Mouse (Mus musculus) CD8-positive naive resting alpha-beta T cell, adult 2 months (primary cell): ENCODE measurements around the gene Magix.
"Not testable (repeated sequence)": the region's sequence is repeated elsewhere in the genome, so short reads cannot be mapped to it uniquely, and the experiment has no call there.

Experiments
- DNase-seq, 2 experiments: peaks; one replicate each; pipeline ENCODE4 v3.0.0; 2022; ENCODE audit warnings: low read depth in 2 of 2, low spot score in 2 of 2

The Magix gene

DNA sequence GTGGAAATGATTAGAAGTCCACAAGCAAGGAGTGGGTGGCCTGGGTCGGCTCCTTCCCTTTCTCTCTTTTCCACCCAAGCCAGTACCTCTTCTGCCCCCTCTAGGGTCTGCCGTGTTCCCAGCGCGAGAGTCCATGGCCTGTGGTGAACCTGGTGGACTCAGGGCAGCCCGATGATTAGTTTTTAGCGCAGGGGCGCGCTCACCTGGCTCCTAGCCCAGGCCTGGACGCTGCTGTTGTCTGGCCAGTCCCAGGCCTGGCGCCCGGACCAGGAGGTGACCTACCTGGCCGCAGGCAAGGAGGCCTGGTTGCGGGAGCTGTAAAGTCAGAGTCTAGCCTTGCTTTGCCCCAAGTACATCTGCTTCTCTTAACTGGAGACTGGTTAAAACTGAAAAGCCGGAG is at the start of gene Magix:
Gene Magix, minus strand, starts transcription at position 388 of the 400 bp plus-strand sequence.
- DNase-seq: no peak

DNA sequence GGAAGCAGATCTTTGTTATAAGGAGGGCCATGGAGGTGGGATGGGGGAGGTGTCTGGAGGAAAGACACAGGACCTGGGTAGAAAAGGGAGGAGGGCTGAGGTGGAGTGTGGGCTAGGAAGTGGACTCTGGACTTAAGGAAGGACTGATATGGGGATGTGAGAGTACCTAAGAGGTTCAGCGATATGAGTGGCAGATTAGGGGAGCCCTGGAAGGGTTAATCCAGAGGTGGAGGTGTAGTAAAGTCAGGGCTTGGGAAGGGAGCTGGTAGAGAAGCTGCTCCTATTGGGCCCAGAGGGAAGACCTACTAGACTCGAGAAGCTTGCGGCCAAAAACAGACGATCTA is 47.8 kb upstream of the Magix start:
- no peak for DNase-seq

GRCm38 (mm10) chrX:7728215-7728921 is 47.3 kb upstream of the Magix start, which contains the start of gene Praf2:
Gene Praf2 (plus strand): TSS chrX:7728439.
- DNase-seq: peak; percentile 50 to 51

DNA sequence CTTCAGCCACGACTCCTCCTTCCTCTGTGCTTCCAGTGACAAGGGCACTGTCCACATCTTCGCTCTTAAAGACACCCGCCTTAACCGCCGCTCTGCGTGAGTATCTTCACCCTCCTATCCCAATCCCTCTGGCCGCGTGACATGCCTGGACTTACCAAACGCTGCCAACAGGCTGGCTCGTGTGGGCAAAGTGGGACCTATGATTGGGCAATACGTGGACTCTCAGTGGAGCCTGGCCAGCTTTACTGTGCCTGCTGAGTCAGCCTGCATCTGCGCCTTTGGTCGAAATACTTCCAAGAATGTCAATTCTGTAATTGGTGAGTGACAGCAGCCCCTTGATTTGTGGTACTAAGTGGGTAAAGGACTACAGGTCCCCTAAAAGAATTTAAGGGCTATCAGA is 46.1 kb upstream of the Magix start:
- no peak for DNase-seq

DNA sequence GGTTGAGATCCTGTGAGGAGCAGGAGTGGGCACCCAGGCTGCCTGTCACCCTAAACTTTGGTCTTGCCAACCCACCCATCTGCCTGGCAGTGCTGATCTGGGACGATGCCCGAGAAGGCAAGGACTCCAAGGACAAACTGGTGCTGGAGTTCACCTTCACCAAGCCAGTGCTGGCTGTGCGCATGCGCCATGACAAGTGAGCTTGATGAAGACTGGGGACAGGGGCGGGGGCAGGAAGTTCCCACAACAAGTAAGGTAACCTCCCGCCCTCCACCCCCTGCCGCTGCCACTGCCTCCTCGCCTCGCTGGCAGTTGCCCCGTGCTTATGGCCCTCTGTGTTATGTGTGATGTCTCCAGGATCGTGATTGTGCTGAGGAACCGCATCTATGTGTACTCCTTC is 44.8 kb upstream of the Magix start:
- no peak for DNase-seq

DNA sequence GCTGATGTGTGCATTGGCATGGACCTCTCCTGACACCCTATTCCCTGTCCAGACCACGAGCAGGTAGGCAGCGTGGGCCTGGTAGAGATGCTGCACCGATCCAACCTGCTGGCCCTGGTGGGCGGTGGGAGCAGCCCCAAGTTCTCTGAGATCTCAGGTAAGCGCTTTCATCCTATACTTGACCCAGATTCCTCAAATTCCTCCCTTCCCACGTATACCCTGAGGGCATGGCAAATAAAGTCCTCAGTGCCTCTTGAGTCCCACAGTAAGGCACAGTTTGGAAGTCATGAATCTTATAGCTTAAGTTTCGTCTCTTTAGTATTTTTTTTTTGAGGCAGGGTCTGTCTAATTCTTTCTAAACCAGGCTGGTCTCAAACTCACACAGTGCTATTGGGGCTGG is 43.1 kb upstream of the Magix start:
- DNase-seq: no peak

- no peak for DNase-seq
These were observed 41.6 kb upstream of the Magix start for GRCm38 (mm10) chrX:7722691-7723090.

DNA sequence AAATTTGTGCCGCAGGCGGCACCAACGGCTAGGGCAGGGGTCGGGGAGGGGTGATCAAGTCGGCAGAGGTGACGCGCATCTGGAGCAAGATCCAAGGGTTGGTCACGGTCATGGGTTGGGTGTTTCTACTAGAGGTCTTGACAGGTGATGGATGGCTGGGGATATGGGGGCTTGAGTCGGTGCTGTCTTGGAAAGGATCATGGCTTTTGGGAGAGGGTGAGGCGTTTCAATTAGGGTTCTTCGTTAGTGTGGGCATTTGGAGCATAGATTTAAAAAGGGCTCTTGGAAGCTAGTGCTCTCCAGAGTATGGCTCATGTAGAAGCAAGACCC is 41.2 kb upstream of the Magix start:
- no peak for DNase-seq

DNA sequence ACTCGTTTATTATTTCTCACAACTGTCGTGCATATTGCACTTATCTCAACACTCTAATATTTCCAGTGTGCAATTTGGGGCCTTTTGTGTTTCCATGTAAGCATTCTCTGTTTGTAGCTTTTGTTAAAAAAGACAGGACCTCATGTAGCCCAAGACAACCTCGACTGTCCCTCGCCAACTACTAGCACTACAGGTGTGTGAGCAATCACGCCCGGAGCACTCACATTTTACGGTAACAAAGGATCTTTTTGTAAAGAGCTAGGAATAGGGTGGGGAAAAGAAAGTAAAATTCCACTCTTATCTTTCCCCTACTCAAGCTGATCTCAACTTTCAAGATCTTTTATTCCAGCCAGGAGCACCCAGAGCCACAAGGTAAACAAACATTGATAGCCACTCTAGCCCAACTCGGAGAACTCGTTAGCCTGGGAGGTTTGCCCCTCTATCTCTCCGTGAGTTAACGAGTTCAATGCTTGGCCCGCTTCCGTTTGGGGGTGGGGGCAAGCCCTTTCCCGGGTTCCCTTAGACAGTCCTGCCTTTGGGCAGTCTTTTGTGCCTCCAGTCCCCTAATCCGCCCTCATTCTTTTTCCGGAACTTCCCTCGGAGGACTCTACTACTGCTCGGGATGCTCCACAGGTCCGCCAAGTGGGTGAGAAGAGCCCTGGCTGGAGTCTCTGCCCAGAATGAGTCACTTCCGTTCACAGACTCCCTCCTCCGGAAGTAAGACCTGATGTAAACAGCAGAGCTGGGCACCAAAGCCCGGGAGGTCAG is 40.6 kb upstream of the Magix start, which contains the start of gene Gm45208:
Gene Gm45208, plus strand, starts transcription at position 732 of the 768 bp plus-strand sequence.
- peak; percentile 63 to 65 for DNase-seq

- not testable (repeated sequence) for DNase-seq
These were observed 35.0 kb upstream of the Magix start for GRCm38 (mm10) chrX:7716058-7716457.

GRCm38 (mm10) chrX:7714135-7714899 is 33.3 kb upstream of the Magix start, which contains the start of gene Wdr45:
Gene Wdr45 (plus strand): TSS chrX:7714333.
- DNase-seq: peak; percentile 78 to 84

DNA sequence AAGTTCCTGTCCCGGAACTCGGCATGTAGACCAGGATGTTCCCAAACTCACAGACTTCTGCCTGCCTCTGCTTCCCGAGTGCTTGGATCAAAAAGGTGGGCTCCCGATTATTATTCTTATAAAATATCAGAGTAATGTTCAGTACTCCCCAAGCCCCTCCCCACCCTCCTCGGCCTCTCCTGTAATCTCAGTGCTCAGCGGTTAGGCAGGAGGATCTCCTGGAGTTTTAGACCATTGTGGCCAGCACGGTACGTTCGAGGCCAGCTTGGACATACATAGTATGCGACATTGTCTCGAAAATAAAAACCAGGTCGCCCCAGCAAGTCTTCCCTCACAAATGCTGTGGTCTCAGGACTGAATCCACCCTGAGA is 32.7 kb upstream of the Magix start:
- DNase-seq: not testable (repeated sequence)

DNA sequence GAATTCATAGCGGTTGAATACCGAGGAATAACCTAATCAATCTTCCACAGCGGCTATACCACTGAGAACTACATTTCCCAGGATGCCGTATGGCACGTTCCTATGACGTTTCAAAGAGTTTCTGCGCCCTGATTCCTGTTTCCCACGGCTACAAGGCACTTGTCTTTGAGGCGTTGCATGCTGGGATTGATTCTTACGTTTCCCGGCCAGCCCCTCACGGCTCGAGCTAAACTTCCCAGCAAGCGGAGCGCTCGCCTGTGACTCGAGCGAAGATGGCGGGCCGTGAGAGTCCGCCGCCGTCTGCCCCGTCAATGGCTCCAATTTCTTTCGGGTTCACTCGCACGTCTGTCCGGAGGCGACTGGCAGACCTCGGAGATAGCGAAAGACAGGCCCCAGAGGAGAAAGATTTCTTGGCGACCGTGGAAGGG is 15.9 kb upstream of the Magix start, which contains the start of gene Gpkow:
Gene Gpkow, plus strand, starts transcription at position 178 of the 428 bp plus-strand sequence.
- peak; percentile 68 to 74 for DNase-seq

GRCm38 (mm10) chrX:7696520-7696919 is 15.5 kb upstream of the Magix start:
- DNase-seq: no peak

- peak; percentile 53 to 65 for DNase-seq
These were observed 11.8 kb upstream of the Magix start for GRCm38 (mm10) chrX:7692862-7693261.

DNA sequence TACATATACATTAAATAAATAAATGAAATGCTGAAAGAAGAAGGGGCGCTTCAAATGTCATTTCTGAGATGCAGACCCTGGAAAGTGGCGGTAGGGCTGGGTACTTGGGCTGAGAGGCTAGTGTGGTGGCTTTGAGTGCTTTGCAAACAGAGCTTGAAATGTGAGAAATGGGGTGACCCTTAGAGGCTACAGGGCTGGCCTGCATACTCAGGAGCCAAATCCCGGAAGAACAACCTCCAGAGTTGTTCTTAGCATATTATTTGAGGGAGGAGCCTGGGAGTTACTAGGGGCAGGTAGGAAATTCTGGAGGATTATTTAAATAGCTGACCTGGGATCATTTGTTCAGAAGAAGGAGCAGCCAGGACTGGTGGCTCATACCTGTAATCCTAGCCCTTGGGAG is 9.4 kb upstream of the Magix start:
- DNase-seq: no peak

DNA sequence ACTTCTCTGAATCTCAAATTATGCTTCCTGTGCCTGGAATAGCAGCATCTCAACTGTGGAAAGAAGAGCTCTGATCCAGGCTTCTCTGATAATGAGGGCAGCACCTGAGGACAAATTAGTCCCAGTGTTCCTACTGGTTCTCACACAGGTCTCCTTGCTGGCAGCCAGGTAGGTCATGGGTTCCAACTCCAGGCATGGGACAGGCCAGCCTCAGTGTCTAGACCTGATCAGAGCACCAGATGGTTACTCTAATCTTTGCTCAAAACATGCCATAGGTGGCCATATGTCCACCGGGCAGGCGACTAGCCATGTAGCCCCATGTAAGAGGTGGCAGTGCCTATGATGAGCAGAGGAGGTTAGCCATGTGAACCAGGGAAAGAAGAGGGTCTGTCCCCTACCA is 7.3 kb upstream of the Magix start:
- DNase-seq: no peak

GRCm38 (mm10) chrX:7680057-7680412 is 1.0 kb downstream of the Magix start:
- no peak for DNase-seq

DNA sequence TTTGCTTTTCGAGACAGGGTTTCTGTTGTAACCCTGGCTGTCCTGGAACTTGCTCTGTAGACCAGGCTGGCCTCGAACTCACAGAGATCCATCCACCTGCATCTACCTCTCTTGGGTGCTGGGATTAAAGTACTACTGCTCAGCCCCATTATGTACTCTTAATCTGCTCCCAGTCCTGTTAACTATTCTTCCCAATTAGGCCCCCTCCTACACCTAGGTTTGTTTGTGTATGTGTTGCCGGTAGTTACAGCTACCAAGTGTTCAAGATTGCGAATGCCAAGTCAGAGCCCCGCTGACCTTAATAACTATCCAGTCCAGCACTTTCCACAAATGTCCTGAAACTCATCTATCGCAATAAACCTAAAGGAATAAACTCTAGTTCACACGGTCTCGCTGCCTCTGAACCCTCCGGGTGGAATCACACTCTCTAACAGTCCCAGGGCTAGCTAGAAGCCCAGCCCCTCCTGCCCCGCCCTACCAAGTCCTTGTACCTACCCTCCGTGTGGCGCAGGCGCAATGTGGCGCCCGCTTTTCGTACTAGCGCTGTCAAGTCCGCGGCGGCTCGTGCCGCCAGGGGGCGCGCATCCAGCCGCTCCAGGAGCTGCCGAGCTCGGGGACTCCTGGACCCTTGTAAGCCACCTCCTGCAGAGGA is 1.5 kb downstream of the Magix start:
- peak; percentile 83 to 84 for DNase-seq

DNA sequence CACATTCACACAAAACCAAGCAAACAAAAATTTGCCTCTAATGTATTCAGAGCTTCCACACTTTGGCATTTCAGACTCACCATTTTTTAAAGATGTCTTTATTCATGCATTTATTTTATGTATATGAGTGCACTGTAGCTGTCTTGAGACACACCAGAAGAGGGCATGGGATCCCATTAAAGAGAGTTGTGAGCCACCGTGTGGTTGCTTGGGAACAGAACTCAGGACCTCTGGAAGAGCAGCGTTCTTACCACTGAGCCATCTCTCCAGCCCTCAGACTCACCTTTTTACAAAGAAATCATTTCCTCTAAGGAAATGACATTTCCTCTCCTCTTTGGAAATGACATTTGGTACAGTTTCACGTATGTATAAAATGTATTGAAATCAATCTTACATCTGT is 2.1 kb downstream of the Magix start:
- DNase-seq: no peak

- DNase-seq: no peak
These were observed 6.1 kb downstream of the Magix start for GRCm38 (mm10) chrX:7675001-7675380.
